Mouse (Mus musculus): ENCODE data around the gene Jtb.

The Jtb gene

DNA sequence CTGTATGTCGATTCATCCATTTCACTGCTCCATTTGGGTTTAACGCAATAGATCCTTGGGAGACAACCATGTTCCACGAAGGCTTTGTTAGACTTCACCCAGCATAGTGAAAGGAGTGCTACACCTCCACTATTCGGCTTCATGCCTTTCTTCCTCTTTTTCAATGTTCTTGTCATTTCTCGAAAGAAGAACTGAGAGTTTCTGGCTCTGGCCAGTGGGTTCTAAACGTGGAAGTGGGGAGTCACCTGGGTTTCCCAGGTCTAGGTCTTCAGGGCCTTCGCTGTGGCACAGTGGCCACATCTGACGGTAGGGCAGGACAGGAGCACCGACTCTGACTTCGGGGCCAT is 33.3 kb downstream of the Jtb start:
- no peak for DNase-seq

GRCm38 (mm10) chr3:90265034-90265931 is 33.9 kb downstream of the Jtb start, which contains the start of gene Dennd4b:
Gene Dennd4b, plus strand, starts transcription at chr3:90265185.
- DNase-seq, result peak; percentile 100

DNA sequence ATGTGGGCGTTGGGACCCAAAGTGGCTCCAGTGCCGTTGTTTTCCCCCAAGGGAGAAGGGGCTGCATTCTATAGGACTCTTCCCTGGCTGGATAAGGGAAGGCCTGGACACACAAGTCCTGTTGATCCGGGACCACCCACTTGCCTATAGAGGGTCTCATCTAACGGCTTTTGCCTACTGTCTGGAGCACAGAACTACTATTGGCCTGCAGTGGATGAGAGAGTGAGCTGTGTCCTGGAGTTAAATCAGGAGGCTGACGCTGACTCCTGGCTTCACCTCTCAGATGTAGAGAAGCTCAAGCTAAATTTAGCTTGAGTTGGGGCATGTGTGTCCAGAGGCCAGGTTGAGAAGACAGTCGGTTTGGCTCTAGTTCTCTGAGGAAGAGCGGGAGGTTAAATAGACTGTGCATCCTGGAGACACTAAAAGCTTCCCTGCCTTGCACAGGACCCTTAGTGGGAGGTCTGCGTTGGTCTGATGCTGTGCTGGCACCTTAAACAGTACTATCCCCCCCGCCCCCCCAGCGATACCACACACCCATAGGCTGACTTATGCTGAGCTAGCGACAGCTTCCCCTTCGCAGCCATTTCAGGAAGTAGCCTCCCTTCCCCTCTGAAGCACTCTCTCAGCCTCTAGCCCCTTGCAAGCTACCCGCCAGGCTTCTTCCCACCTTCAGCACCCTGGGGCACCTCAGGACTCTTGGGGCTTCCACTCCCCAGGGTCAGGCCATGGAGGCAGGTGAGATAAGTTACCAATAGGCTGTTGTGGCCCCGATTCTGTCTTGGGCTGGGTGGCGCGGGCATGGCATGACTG is 34.7 kb downstream of the Jtb start:
- peak; percentile 97 for DNase-seq

GRCm38 (mm10) chr3:90266901-90267775 is 35.7 kb downstream of the Jtb start:
- peak; percentile 95 for DNase-seq

- DNase-seq, result peak; percentile 93
Observed at GRCm38 (mm10) chr3:90268190-90268589, 36.8 kb downstream of the Jtb start.

DNA sequence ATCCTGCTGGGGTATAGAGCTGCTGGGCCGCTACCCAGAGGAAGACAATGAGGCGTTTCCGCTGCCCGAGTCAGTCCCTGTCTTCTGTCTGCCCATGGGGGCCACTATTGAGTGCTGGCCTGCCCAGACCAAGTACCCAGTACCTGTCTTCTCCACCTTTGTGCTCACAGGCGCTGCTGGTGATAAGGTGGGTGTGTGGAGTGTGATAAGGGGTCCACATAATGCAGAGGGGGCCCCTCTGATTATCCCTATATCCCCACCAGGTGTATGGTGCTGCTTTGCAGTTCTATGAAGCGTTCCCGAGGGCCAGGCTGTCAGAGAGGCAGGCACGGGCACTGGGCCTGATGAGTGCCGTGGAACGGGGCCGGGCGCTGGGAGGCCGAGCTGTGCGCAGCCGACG is 37.6 kb downstream of the Jtb start:
- DNase-seq, result peak; percentile 91

- peak; percentile 77 for DNase-seq
Observed at GRCm38 (mm10) chr3:90270784-90271183, 39.4 kb downstream of the Jtb start.

DNA sequence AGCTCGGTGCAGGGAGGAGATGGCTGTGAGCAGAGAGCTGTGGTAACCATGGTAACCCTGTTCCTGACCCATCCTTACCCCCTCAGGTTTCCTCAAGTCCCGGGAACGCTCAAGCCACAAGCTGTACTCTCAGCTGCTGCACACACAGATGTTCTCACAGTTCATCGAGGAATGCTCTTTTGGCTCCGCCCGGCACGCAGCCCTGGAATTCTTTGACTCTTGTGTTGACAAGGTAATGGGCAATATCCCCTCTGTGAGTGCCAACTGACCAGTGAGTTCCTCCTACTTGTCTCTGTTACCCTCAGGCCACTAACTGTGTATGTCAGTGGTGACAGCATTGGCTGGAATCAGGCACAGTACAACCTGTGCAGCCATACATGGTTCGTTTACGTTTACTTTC is 40.8 kb downstream of the Jtb start:
- DNase-seq, result no peak

- DNase-seq, result peak; percentile 91
Observed at GRCm38 (mm10) chr3:90273855-90274254, 42.5 kb downstream of the Jtb start.

- DNase-seq, result no peak
Observed at GRCm38 (mm10) chr3:90275286-90275685, 43.9 kb downstream of the Jtb start.

GRCm38 (mm10) chr3:90276858-90277257 is 45.5 kb downstream of the Jtb start:
- DNase-seq, result no peak

DNA sequence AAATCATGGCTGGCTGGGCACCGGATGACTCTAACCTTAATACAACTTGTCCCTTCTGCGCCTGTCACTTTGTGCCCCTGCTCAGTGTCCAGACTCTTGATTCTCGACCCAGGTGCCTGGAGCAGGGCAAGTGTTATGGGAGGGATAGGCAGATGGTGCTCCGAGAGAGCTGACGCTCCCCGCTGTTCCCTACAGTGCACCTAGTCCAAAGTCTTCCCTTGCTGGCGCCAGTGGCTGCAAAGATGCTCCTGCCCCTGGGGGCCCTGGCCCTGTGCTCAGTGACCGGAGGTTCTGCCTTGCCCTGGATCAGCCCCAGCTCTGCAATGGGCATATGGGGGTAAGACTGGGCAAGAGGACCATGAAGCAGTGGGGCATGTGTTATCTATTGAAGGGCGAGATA is 46.4 kb downstream of the Jtb start:
- no peak for DNase-seq

DNA sequence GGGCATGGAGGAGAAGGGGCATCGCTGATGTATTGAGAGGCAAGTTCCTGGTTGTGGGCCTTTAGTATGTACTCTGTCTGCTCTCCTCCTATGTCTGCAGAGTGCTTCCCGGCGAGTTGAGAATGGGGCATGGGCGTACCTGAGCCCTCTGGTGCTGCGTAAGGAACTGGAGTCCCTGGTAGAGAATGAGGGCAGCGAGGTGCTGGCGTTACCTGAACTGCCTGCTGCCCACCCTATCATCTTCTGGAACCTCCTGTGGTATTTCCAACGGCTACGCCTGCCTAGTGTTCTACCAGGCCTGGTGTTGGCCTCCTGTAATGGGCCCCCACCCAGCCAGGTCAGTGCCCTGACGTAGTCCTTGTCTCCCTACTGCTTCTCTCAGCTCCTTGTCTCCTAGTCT is 46.8 kb downstream of the Jtb start:
- peak; percentile 79 for DNase-seq

DNA sequence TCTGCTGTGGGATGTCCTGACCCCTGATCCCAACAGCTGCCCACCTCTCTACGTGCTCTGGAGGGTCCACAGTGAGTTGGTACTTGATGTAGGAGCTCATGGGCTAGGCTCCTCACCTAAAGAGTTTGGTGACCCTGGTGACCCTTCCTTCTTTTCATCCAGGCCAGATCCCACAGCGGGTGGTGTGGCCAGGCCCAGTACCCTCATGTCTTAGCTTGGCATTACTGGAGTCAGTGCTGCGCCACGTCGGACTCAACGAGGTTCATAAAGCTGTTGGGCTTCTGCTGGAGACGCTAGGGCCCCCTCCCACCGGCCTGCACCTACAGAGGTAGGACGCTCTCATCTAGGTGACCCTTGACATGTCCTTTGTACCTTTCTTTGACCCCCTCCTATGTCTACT is 47.8 kb downstream of the Jtb start:
- DNase-seq, result peak; percentile 89

GRCm38 (mm10) chr3:90279743-90280142 is 48.3 kb downstream of the Jtb start:
- peak; percentile 62 for DNase-seq

GRCm38 (mm10) chr3:90280708-90281107 is 49.3 kb downstream of the Jtb start:
- DNase-seq, result peak; percentile 77

- DNase-seq, result peak; percentile 46
Observed at GRCm38 (mm10) chr3:90284150-90284549, 52.8 kb downstream of the Jtb start.

Data from heart, adult 11 months (tissue).